Mouse (Mus musculus): ENCODE results near the gene Armc3. TPM values are rescaled to one million over a fixed set of nuclear protein-coding genes. Genes with fewer than 3 reads are reported as not detected.
A peak's percentile ranks its signal among the peaks of the same experiment; 100 is the strongest.
"Not testable (repeated sequence)": the region's sequence is repeated elsewhere in the genome, so short reads cannot be mapped to it uniquely, and the experiment has no call there.

Armc3 gene
- total RNA-seq, 2 experiments from 2014 or later, result not detected

- peak; percentile 87 for DNase-seq
Measured at GRCm38 (mm10) chr2:19275602-19276539, 76.8 kb downstream of the Armc3 start.

DNA sequence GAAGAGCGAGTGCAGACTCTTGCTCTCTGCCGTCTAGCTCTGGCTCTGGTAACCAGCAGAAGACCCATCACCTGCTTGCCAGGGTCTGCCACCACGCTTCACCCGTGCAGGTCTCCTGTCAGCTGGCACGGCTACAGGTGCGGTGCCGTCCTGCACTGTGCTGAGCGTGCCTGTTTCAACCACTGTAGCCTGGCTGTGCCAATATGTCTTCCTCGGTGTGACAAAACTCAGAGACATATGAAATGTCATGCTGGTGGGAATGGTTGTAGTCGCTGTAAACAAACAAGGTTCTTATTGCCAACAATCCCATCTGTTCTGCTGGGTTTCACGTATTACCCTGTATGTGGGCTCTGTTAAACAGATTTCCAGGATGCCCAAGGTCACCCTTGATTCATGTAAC lies 81.2 kb downstream of the Armc3 start:
- DNase-seq, result no peak

DNA sequence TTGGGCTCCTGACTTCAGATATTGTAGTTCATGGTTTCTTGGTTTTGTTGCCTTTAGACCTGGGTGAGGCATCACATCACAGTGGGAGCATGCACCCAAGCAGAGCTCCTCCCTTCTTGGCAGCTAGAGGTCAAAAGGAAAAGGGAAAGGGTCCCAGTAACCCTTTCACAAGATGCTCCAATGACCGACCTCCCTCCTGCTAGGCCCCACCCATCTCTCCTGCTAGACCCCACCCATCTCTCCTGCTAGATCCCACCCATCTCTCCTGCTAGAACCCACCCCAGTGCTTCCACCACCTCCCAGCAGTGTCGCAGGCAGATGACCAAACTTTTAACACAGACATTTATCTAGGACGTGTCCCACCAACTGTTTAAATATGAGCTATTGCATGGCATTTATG lies 93.3 kb downstream of the Armc3 start:
- no peak for DNase-seq

DNA sequence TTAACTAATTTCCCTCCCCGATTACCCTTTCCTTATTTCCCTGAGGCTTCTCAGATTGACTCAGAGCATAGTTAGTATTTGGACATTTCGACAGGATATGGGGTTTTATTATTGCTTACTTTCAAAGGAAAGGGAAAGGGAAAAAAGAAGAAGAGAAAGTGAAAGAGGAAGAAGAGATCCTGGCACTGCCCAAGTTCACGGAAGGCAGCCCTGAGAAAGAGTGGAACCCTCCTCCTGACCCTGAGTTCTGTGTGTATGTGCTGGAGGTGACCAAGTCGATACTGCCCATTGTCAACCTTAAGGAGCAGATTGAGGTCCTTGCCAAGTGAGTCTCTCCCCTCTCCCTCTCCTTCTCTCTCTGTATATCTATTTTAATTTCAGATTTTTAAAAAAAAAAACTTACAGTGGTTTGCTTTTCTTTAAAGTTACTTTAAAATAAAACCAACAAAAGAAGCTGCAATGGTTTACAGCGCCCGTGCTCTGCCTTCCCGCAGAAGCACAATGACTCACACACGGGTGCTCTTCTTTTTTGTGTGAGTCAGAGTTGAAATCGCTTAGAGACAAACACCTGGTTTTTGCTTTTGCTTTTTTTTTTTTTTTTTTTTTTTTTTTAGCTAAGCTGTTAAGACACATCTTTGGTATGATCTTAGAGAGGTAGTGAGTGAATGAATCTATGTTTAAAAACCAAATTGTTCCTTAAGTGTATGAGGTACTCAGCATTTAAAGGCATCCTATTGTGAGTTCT lies 101.4 kb downstream of the Armc3 start:
- no peak for DNase-seq

GRCm38 (mm10) chr2:19301251-19301650 lies 102.1 kb downstream of the Armc3 start:
- no peak for DNase-seq

- DNase-seq, result not testable (repeated sequence)
Measured at GRCm38 (mm10) chr2:19303087-19303486, 104.0 kb downstream of the Armc3 start.

GRCm38 (mm10) chr2:19310498-19310897 lies 111.4 kb downstream of the Armc3 start:
- no peak for DNase-seq

- no peak for DNase-seq
Measured at GRCm38 (mm10) chr2:19316056-19316455, 117.0 kb downstream of the Armc3 start.

DNA sequence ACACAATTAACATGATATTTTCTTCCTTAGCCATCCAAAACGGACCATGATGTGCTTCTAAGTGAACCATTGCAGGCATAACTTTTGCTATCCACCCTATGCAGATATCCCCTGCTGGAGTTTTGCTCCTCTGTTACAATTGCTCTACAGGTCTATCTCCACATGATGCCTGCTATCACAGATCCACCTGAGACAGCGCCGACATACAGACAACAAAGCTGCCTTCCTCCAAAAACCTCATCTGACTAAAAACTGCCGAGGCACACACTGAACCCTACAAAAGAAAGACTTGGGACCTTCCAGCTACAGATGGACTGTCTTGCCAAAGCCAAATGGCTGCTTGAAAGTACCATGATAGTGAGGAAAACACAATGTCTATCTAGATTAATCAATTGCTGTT lies 117.6 kb downstream of the Armc3 start:
- DNase-seq, result no peak

- DNase-seq, result not testable (repeated sequence)
Measured at GRCm38 (mm10) chr2:19317151-19317812, 118.2 kb downstream of the Armc3 start.

GRCm38 (mm10) chr2:19318499-19318898 lies 119.4 kb downstream of the Armc3 start:
- no peak for DNase-seq

GRCm38 (mm10) chr2:19319284-19319683 lies 120.2 kb downstream of the Armc3 start:
- no peak for DNase-seq

DNA sequence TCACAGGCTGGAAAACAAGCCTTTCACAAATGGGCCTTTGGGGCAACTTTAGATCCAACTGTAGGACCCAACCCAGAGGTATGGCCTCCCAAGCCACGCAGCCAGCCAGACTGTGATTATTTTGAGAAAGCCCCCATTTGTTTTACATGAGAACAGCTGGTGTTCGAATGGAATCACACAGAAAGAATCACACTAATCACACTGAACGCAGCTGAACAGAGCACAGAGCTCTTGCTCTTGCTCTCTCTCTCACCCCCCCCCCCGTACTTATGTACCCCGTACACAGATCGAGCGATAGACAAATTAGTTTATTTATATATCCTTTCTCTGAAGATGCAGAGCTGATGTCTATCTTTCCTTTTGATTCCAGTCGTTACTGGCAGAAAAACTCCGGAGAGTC lies 123.3 kb downstream of the Armc3 start:
- DNase-seq, result no peak

DNA sequence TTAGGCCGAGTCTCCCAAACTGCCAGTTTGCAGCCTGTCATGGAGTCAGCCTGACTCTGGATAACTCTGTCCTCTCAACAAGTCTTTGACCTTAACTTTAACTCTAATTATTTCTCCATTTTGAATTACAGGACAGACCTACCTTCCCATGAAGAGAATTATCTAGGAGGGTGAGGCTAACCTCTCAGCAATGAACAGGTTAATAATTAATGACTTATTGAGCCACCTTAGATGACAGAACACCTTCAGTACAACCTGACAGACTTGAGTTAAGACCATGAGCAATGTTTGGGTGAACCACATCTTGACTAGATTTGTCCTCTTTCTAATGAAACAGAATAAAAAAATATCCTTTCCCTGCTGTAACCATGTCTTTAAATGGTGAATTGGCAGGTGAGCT lies 127.3 kb downstream of the Armc3 start:
- DNase-seq, result no peak

GRCm38 (mm10) chr2:19327811-19328210 lies 128.7 kb downstream of the Armc3 start:
- DNase-seq, result no peak

DNA sequence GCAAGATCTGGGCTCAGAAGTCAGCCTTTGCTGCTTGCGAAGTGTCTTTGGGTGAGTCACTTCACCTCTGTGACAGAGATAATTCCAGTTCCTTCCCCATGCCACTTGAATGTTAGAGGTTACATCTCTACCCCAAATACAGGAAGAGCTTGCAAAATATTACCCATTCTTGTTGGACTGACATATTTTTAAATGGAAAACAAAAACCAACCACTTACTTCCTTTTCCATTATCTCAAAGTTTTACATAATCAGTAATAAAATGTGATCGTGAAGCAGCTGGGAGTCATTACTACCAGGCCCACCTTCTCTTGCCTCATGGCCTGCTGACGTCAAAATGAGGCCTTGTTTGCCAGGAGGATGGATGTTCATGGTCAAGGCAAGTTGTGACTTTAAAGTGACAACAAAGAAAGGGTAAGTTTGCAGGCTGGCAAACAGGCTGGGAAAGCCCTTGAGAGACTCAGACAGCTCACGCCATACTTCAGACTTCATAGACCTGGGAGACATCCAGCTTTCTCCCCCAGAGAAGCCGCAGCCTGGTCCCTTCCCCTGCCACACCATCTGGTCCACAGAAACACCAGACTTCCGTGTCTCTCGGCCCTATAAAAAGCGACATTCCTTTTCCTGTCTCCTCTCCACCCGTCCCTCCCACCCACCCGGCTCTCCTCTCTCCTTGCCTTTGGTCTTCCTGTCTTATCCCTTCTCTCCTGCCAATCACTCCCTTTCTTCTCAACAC lies 145.0 kb downstream of the Armc3 start:
- peak; percentile 15 for DNase-seq

- peak; percentile 93 for DNase-seq
Measured at GRCm38 (mm10) chr2:19344636-19345413, 145.7 kb downstream of the Armc3 start.

DNA sequence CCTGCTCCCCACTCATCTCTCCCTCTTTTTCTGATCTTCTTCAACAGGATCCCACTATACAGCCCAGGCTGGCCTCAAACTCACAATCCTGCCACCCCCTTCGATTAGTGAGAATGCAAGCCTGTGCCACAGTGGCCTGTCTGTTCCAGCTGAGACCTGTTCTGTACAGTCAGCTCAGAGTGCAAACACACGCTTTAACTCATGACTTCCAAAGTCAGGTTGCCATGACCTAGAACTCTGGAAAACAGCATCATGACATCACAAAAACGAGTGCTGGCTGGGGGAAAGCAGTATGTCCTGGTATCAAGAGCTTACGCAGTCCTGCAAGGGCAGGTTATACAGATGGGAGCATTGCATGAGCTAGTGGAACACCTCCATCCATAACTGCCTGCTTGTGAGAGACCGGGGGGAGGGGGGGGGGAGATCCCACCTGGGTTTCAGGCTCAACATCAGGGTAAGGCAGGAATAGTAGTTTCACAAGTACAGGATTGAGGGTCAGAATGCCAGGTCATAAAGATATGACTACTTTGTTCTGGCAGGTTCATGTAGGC lies 146.4 kb downstream of the Armc3 start:
- no peak for DNase-seq

GRCm38 (mm10) chr2:19348454-19348853 lies 149.4 kb downstream of the Armc3 start:
- DNase-seq, result no peak

- no peak for DNase-seq
Measured at GRCm38 (mm10) chr2:19350167-19350566, 151.1 kb downstream of the Armc3 start.

DNA sequence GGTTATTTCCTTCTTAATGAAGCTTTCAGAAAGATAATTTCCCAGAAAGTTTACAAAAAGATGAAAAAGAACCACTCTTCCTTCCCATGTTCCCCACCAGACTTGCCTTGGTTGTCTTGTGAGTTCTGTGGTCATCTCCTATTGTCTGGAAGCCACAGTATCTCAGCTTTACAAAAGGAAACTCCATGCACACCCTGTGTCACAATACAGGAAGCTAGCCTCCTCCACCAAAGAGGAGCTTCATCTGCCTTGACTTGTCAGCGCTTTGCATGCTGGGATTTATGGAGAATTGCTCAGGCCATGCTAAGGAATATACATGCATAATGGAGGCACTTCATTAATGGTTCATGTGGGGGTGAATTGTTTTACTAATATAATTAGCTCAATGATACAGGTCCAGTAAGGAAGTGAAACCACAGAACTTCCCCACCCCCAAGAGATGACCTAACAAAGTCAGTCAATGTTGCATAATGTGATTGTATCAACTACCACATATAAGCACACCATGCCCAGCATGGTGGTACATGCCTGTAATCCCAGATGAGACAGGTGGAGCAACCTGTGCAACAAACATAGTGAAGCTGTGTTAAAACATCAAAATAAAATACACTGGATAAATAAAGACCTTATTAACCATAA lies 152.6 kb downstream of the Armc3 start:
- DNase-seq, result no peak
